Mouse (Mus musculus) cerebellum, adult 2 months (tissue): Measurements from ENCODE around the gene Enpp7.

Experiments
- CTCF ChIP-seq: fragments of 200-500 bp; IDR thresholded peaks from 2 replicates; pipeline ENCODE4 v1.5.1; 2011; ENCODE audit warnings: low read depth, mild to moderate bottlenecking, control low read depth, low read length, moderate library complexity, borderline replicate concordance; ENCODE audit not compliant: insufficient read depth
- POLR2A ChIP-seq: fragments of 200-500 bp; IDR thresholded peaks from 2 replicates; pipeline ENCODE4 v1.6.1; 2011; ENCODE audit warnings: low read length, control low read depth, borderline replicate concordance; ENCODE audit not compliant: insufficient read depth

DNA sequence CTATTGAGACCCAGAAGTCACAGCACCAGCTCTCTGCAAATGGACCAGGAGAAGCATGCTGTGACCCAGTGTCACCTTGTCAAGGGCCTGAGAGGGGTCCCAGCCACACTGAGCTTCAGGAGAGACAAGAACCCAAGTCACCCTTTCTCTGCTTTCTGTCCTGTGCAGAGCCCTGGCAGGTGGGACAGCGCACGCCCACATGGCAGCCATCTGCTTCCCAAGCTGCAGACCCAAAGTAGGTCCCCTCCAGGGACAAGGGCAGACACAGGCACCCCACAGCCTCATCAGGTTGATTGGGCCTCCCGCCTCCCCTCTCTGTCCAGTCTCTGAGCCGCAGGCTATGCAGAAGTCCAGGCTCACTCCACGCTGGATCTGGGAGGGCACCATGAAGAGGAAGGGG lies 24.1 kb upstream of the Enpp7 start:
- TF ChIP-seq CTCF: no peak
- TF ChIP-seq POLR2A: no peak
